Mouse (Mus musculus) left cerebral cortex, postnatal 25 days (tissue): ENCODE results near the gene Rrp15. TPM values are rescaled to one million over a fixed set of nuclear protein-coding genes. Genes with fewer than 3 reads are reported as not detected.
A peak's percentile ranks its signal among the peaks of the same experiment; 100 is the strongest.

Source experiments
- DNase-seq, 2 experiments: peaks; one replicate each; pipeline ENCODE4 v3.0.0; 2022; ENCODE audit warnings: low spot score in 2 of 2, mixed read lengths in 1 of 2
- intact Hi-C: fragments of 180-260 bp; cut with DNase I; formaldehyde crosslinking; loops from one replicate; pipeline ENCODE4 v1.15.1; 2025
- total RNA-seq, 2 experiments: library from RNA; stranded (reverse); gene quantifications; 2 replicates each; pipeline ENCODE4 v1.2.3; 2021

The Rrp15 gene
- total RNA-seq, 2 experiments from 2014 or later, result 11.6 to 12.5 TPM

DNA sequence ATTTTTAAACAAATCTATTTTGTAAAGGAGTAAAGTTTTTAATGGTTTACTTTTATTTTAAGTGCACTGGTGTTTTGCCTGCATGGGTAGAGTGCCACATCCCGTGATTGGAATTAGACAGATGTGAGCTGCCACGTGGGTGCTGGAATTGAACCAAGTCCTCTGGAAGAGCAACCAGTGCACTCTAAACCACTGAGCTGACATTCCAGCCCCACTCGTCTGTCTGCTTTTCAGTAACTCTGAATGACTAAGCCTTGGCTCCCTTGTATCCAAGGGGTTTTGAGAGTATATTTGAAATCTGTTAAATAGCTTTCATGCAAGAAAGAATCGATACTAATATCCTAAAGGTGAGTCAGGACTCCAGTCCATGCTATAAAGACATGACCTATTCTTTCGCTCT lies 30.3 kb downstream of the Rrp15 start:
- no peak for DNase-seq
- intact Hi-C loops, result no loop called here

DNA sequence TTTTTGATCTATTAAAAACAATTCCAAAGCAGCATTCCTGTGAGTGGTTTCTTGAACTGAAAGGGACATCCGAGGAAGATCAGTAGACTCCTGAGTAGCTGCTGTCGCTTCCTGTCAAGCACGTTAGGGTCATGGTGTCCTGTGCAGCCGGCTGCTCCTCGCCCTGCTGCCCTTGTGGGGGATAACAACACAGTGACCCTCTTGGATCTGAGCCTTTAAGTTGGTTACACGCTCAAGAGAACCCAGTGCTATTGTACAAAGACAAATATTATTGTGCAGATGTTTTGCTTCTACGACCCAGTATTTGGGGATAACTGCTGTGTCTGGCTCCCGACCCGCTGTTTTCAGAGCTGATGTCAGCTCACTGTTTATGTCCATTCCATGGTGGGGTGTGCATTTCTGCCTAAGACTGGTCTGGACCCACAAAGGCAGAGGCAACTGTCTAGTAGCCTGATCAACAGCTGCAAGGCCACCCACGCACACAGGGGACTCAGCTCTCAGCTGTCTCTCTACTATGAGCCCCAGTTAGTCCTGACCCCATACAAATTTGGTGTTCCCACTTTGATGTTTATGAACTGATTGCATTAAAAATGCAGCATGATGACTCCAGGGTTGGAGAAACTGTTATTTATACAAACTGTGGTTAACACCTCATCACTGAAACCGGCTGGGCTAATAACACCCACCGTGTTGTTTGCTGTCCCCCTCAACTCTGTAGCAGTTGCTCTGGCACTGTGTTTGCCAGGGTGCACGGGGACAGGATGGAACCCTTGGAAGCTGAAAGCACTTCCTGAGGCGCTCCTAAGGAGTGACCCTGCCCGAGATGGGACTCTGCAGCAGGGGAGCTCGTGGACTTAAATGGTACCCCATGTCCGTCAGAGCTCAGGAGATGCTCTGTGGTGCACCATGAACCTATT lies 33.9 kb downstream of the Rrp15 start:
- DNase-seq, result no peak

DNA sequence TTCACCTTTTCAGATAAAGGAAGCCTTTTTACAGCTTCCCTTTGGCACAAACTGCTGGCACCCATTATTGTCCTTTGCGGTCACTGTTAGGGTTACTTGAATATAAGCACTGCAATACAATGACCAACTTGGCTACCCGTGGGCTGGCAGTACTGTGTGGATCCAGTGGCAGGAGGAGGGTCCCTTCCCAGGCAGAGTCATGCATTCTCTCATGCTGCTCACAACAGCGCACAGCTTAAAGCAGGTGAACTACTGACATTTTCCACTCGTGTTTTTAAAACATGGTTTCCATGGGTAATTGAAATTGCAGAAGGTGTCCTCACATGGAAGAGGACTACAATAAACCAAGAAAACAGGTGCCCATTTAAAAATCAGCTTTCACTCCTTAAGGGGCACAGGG lies 34.9 kb downstream of the Rrp15 start:
- DNase-seq, result no peak
- intact Hi-C loops, result no loop called here

More for the DNA sequence above, 33.9 kb downstream of the Rrp15 start:
- intact Hi-C loops, result no loop called here

DNA sequence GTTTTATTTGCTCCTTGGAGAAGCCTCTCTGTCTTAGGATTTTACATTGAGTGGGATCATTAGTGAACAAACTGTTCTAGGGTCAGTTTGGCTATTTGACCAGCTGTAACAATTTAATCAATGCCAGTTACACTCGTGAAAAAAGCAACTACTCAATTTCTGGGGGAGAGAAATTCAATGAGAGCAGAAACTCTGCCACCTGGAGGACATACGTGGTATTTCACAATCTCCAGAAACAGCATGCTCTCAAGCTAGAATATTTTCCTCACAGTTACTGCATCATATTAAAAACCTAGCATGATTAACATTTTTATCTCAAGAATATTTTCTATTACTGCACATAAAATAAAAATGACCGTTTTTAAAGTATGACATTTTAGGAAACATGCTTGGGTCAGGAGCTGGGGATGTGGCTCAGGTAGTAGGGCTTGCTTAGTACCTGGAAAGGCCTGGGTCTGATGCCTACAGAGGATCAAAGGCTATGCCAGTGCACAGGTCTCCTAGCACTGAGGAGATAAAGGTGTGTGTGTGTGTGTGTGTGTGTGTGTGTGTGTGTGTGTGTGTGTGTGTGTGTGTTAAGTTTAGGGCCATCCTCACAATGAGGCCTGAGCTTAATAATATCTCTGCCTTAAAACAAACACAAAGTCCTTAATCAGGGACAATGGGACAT lies 36.2 kb downstream of the Rrp15 start:
- peak; percentile 43 to 55 for DNase-seq

GRCm38 (mm10) chr1:186705915-186706248 lies 43.3 kb downstream of the Rrp15 start, which contains the start of gene Tgfb2:
Tgfb2 (minus strand) TSS chr1:186705989.
- intact Hi-C loops, result loop anchor here (5.0 to 10.0 kb wide), 3 partner anchors 314 to 591 kb away; partner anchors contain the start of gene Lyplal1
- DNase-seq, result peak; percentile 26 to 31

More for the DNA sequence above, 36.2 kb downstream of the Rrp15 start:
- intact Hi-C loops, result loop anchor here (2.0 kb wide), 1 partner anchor 1166 kb away; no protein-coding TSS in a partner anchor

DNA sequence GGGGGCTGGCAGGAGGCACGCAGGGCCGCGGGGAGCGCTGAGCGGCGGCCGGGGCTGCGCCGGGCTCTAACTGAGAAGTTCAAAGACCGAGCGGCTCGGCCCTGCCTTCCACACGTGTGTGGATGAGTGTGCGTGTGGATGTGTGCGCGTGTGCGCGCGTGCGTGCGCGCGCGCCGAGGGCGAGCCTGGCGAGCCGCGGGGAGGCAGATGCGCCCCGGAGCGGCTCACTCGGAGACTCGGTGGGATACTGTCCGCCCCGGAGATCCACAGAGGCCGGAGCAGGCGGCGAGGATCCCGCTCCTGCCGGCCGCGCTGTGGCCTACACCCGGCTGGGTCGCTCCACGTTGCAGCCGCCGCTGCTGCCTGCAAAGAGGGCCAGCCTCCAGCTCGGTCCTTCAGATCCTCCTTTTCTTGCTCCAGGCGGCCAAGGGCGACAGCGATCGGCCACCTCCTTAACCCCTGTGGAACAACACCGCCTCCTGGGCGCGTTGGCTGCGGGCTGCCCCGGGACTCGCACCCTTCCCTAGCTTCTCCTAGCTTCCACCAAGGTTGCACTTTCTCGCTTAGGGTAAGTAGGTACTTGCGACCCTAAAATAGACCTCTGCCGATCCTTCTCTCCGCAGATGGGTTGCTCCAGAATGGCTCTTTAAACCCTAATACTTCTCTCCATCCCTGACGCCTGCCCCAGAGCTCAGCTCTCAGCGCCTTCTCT lies 43.8 kb downstream of the Rrp15 start:
- intact Hi-C loops, result loop anchor here (5.0 to 10.0 kb wide), 3 partner anchors 313 to 591 kb away; partner anchors contain the start of gene Lyplal1
- DNase-seq, result peak; percentile 53 to 69

- intact Hi-C loops, result loop anchor here (10.0 kb wide), 2 partner anchors 459 to 589 kb away; partner anchors contain the start of gene Lyplal1
- DNase-seq, result peak; percentile 32 to 34
Observed at GRCm38 (mm10) chr1:186703980-186704701, 45.0 kb downstream of the Rrp15 start.

- intact Hi-C loops, result loop anchor here (10.0 kb wide), 2 partner anchors 459 to 589 kb away; partner anchors contain the start of gene Lyplal1
- no peak for DNase-seq
Observed at GRCm38 (mm10) chr1:186703256-186703979, 45.7 kb downstream of the Rrp15 start.

DNA sequence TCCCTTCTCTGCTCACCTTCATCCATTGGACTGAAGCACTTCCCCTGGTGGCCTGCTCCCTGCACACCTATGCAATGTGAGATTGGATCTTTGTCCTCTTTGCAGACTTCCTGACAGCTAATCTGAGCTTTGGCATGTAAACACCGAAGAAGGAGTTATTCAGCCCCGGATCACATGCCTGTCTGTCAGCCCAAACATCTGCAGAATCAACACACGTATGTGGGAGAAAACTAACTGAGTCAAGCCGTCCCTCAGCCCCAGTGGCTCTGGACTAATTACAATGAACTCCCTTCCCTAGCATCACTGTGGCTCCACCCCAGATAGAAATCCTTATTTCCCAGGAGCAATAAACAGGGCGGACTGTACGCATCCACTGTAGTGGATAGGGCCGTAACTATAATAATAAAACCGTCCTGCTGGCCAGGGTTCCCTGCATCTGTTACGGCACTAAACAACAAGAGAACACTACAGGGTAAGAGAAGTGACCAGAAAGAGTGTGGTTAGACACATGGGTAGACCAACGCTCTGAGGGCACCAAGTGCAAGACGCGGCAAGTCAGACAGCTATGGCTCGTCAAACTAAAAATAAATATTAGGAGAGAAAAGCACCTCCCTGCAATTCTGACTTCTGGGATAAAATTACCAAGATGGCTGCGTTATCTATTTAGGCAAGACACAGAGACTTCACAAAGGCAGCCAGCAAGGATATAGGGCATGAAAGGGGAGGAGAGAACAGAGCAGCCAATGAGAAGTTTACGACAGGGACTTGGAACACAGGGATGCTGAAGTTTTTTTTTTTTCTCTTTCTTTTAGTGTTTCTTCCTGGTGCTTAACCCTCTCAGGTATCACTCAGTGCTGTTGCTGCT lies 46.5 kb downstream of the Rrp15 start:
- no peak for DNase-seq
- intact Hi-C loops, result loop anchor here (10.0 kb wide), 2 partner anchors 458 to 588 kb away; partner anchors contain the start of gene Lyplal1

- intact Hi-C loops, result loop anchor here (10.0 kb wide), 2 partner anchors 457 to 587 kb away; partner anchors contain the start of gene Lyplal1
- no peak for DNase-seq
Observed at GRCm38 (mm10) chr1:186701206-186701905, 47.8 kb downstream of the Rrp15 start.

- intact Hi-C loops, result loop anchor here (10.0 kb wide), 2 partner anchors 456 to 586 kb away; partner anchors contain the start of gene Lyplal1
- no peak for DNase-seq
Observed at GRCm38 (mm10) chr1:186700496-186700895, 48.7 kb downstream of the Rrp15 start.

DNA sequence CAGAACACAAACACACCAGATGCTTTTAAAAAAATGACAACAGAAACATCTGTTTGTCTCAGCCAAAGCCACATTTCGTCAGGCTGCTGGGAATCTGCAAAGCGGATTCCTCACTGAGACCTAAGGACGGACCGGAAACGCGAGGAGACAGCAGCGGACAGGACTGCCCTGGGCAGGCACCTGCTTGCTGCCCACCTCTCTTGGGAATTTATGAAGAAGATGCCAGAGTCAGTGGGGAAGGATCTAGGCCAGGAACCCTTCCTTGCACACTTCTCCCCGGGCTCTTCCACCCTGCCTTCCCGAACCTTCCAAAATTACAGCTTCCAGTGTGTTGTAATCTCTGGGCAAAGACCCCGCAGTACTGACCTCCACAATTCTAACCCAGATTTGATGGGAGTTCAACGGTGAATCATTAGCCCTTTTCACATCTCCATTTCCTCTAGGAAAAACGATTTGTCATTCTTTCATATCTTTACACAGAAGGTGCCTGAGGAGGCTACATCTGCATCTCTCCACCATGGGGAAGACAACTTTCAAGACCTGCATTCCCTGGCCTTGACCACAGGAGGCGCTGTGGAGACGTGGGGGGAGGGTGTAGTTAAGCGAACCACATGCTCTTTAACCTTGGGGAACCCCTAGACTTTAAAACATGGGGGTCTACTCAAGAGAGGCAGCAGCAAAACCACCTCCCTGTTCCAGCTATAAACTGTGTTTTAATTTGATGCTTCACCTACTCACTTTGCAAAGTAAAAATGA lies 50.4 kb downstream of the Rrp15 start:
- intact Hi-C loops, result no loop called here
- DNase-seq, result no peak

DNA sequence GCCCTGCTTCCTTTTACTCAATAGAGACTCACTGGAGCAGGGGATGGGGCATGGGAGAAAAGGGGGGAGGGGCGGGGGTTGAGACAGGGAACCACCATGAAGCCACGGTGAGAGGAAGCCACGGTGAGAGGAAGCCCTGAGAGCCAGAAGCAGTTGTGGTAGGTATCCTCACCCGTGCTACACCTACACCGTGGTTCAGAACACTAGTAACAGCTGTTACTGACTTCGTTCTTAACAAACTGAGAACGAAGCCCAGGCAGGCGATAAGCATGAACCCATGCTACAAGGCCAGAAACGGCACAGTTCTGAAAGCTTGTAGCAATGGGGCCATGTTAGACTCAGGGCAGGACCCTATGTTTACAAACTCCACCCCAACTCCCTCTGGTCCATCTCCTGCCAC lies 52.9 kb downstream of the Rrp15 start:
- DNase-seq, result no peak
- intact Hi-C loops, result no loop called here

- DNase-seq, result peak in 1 of 2 experiments; percentile 52
- intact Hi-C loops, result no loop called here
Observed at GRCm38 (mm10) chr1:186695361-186695760, 53.8 kb downstream of the Rrp15 start.

DNA sequence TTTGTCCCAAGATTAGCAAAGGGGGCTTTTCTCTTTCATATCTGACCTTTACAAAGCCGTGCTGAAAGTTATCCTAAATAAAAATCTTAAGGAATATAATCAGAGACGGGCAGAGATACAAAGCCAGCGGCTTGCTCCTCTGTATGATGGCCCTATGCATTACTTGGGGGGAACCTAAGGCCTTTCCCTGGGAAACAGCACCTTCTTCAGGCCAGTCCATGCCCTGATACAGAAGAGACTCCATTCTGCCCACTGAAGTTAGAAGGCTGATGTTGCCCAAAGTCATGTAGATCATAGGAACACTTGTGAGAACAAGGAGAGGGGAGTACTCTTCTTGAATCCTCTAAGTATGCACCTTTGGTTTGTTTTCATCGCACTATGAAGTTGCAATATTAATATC lies 56.8 kb downstream of the Rrp15 start:
- DNase-seq, result no peak
- intact Hi-C loops, result loop anchor here (5.0 kb wide), 1 partner anchor 140 kb away; no protein-coding TSS in a partner anchor

- DNase-seq, result no peak
- intact Hi-C loops, result loop anchor here (5.0 kb wide), 1 partner anchor 139 kb away; no protein-coding TSS in a partner anchor
Observed at GRCm38 (mm10) chr1:186691708-186692107, 57.5 kb downstream of the Rrp15 start.
